Mouse (Mus musculus) neural tube, embryonic 10.5 days (tissue): ENCODE results near the gene Prtg.

Experiments
- DNase-seq: peaks from one replicate; pipeline ENCODE4 v3.0.0-alpha.2; 2017; ENCODE audit warnings: low spot score; ENCODE audit errors: extremely low spot score

Gene Prtg

GRCm38 (mm10) chr9:72809077-72809476 lies 2.4 kb downstream of the Prtg start:
- DNase-seq, result no peak

DNA sequence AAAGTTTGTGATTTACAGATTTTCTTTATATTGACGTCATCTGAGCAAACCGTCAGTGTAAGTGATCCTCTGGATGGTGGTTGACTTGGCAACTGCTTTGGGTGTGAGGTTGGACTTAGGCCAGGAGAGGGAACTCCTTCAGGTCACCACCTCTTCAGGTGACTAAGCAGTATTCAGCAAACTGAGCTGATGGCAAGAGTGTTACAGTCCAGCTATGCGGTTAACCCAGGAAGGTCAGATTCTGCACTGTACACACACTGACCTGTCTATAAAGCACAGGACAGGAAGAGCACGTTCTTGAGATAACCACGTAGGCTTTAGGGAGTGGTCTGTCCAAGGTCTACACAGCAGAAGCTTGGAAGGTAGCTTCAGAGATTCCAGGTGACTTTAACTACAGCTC lies 3.9 kb downstream of the Prtg start:
- DNase-seq, result no peak

DNA sequence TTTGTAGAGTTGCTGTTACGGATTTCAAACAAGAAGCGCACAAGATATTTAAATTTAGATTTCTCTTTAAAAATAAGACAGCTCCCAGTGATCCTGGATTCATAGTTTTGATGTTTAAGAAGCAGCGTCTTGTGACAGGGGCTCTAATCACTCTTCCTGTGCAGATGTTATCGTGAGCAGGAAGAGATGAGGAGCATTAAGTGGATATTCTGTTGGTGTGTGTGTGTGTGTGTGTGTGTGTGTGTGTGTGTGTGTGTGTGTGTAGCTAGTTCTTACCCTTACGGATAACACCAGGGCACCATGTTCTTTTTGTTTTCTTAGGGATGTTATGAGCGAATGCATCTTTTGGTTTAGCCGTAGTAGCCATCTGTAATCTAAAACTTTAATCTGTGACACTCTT lies 5.4 kb downstream of the Prtg start:
- no peak for DNase-seq

DNA sequence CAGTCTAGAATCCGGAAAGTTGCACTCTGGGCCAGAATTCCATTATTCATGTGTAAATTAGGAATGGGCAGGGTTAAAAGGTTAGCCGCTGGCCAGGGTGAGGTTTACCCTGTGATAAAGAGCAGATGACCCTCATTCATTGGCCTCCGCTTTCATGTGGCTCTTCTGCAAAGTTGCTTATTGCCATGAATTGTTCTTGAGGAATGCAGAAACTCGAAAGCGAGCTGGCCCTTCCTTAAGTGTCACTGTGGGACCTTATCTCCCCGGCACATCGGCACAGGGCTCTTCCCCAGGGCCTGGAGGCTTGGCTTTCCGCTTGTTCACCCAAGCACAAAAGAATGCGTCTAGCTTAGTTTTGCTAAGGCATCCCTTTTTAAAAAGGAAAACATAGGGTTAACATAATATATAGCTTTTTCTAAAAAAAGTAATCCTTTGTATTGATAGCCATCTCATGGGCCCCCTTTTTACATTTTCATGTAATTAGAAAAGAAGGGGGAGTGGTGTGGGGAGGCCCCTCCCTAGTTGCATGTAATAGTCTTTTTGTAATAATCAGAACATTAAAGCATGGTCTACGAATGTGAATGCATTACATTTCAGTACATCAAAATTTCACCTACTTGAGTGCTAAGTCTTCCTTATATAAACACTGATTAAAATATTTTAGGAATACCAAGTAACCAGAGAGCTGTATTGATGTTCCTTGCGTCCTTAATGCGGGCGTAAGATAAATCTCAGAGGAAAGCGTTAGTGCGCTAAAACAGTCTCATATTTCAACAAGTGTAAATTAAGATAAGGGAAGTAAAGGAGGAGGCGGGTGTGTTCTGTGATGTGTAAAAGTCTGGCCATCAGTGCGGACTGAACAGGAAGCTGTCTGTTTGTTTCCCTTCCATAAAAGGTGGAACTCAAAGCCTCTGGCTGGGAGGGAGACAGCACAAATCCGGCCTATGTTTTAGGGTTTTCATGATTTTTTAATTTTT lies 6.2 kb downstream of the Prtg start:
- peak; percentile 63 for DNase-seq

DNA sequence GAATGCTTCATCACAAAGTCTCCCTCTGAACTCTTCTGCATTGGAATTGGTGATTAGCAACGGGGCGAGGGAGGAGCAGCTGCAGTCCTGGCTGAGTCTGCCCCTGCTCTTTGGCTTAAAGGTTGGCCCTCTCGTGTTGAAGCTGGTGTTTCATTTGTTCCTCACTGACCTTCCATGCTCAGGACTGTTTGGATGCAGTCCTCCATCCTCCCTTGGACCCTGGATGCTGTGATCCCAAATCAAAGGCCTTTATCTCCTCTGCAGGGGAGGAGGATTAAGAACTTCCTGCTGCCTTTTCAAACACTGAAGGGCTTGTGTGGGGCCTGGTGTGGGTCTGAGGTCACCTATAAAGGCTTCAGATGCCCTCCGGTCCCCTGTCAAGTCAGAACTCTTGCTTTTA lies 18.8 kb downstream of the Prtg start:
- DNase-seq, result no peak

DNA sequence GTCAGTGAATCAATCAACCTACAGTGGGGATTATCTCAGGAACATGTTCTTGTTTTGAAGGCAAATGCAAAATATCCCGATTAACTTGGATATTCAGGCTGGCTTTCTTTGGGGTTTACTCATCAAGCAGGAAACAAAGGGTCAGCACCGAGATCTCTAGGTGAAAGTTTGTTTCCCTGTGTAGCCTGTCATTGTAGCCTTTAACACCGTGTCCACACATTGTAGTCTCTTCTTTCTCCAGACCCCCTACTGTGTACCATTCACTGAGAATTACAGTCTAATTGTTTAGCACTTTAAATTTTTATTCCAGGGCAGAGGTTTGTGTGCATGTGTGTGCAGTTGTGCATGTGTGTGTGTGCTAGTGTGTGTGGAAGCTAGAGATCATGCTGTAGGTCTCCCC lies 19.3 kb downstream of the Prtg start:
- no peak for DNase-seq

- DNase-seq, result no peak
Measured at GRCm38 (mm10) chr9:72828616-72829257, 22.1 kb downstream of the Prtg start.

- DNase-seq, result no peak
Measured at GRCm38 (mm10) chr9:72833992-72834696, 27.5 kb downstream of the Prtg start.

GRCm38 (mm10) chr9:72835007-72835406 lies 28.3 kb downstream of the Prtg start:
- DNase-seq, result no peak

DNA sequence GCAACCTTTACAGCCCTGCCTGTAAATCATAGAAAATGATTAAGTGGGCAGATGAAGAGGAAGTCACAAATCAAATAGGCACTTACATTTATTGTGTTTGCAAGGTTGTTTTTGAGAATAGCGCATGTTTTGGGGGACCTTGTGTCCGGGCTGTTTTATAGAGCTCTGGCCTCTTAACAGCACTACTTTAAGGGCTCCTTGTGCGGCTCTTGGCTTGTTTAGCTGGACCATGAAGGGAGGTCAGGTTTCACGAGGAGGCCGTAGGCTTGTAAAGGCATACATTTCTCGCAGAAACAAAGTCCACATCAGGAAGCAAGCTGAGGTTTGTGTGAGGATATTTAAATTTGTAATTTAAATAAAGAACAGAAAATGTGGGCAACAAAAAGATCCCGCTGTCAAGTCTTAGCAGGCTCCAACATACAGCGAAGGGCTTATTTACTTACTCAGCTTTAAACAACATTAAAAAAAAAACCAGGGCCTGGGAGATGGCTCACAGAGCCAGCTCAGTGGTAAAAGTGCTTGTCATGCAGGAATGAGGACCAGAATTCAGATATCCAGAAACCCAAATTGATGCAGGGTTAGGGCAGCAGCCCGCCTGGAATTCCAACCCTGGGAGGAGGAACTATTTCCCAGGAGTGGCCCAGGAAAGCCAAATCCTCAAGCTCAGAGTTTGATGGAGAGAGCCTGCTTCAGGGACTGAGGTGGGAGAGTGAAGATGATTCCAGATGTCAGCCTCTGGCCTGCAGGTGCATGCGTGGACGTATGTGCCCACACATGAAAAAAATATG lies 30.2 kb downstream of the Prtg start:
- no peak for DNase-seq

DNA sequence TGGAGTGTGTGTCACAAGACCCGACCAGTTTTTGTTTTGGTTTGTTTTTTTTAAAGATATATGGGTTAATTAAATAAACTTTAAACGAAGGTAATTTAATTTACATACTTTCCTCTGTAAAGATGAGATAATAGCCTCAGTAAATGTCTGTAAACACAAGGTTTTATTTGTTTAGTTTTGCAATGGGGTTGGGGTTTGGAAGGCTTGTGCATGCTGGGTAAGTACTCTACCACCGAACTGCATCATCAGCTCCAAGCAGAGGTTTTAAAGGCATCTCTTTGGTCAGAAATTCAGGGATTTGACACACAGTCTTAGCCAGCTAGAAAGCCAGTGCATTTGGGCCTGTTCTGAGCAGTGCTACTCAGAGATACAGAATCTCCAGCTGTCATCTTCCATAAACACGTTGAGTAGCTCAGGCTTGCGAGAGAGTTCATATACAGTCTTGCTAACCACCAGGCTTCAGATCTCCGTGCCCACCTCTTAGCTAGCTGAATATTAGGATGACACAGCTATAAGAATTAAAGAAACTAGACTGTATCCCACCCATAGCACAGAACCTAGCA lies 31.0 kb downstream of the Prtg start:
- DNase-seq, result no peak

DNA sequence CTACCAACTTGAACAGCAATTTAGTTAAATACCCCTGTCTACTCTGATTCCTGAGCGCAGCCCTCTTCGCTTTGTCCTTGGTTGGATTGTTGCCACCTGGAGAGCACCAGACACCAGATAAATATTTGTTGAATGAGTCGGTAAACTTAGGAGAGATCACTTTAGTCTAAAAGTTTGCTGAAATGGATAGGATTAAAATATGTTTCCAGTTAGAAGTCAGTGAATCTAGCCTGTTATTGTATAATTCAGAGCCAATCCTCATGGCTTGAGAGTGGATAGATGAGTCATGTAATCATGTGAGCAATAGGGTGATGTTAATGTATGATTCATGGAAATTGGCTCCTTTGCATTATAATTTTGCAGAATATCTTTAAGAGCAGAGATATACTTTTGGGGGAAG lies 31.6 kb downstream of the Prtg start:
- no peak for DNase-seq

GRCm38 (mm10) chr9:72839346-72839990 lies 32.8 kb downstream of the Prtg start:
- no peak for DNase-seq

DNA sequence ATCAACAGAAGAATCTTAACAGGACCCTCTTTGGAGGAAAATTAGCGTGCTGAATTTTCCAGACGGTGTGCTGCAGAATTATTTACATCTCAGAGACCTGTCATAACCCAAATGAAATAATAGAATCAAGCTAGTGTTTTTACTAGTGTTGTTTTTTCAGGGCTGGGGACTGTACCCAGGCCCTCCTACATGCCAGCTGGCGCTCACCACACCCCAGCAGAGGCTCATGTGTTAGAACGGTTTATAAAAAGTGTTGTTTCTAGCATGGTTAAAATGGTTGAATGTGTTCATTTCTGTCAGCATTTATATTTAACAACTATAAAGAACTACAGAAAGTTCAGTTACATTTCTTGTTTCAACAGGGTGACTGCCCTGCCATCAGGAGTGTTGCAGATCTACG lies 37.8 kb downstream of the Prtg start:
- no peak for DNase-seq

DNA sequence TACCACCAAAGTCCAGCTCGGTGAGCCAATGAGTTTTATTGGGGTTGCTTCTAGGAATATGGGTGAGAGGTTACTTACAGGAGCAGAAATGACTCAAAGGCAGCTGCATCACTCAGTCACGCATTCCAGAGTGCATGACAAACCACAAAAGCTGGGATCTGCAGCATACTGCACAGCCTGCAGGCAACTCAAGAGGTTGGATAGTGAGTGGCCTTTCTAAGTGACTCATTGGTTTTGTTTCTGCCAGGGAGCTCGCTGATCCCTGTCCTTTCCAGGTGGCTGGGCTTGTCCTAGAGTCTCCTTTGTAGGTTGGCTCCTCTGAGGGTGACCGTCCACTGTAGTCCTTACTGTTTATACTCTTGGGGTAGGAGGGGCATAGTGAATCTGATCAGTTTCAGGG lies 39.5 kb downstream of the Prtg start:
- no peak for DNase-seq

DNA sequence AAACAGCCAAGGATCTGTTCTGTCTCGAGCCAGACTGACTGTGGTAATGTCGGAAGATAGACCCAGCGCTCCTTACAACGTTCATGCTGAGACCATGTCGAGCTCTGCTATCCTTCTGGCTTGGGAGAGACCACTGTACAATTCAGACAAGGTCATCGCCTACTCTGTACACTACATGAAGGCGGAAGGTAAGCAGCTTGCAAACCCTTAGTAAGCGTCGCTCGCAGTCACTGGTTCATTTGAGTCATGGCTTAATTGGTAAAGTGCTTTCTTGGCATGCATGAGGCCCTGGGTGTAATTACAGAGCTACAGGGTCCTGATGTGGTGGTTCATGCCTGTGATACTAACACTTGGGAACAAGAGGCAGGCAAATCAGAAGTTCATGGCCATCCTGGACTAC lies 44.9 kb downstream of the Prtg start:
- DNase-seq, result no peak

GRCm38 (mm10) chr9:72851979-72852378 lies 45.3 kb downstream of the Prtg start:
- DNase-seq, result no peak

DNA sequence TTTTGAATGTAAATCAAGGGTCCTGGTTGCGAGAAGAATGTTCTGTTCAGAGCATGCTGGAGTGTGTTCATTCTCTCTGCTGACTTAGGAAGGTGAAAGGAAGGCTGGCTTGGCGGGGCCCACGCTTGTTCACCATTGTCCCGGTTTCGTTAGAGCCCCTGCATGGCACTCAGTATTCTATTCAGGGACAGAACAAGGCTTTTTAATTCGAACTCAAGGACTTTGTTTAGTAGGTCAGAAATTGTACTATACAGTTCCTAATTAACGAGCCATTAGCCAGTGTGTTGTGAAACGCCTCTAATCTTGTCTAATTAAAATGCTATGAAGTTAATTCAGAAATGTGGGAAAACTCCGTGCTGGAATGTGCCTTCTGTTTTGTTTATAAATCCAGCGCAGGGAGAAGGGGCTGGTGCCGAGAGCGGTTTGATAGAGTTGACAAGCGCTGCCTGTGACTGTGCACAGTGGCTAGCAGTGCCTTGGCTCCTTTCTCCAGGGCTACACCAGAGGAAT lies 47.1 kb downstream of the Prtg start:
- DNase-seq, result no peak

- DNase-seq, result no peak
Measured at GRCm38 (mm10) chr9:72856721-72857120, 50.0 kb downstream of the Prtg start.

- no peak for DNase-seq
Measured at GRCm38 (mm10) chr9:72860764-72861163, 54.1 kb downstream of the Prtg start.
